Mouse (Mus musculus) liver, postnatal 0 days (tissue): ENCODE measurements around the gene Scly.

Experiments used
- CTCF ChIP-seq: sonication (generic); IDR thresholded peaks from 2 replicates; pipeline ENCODE4 v1.5.1; 2016; ENCODE audit warnings: antibody characterized with exemption, low read depth
- EP300 ChIP-seq: IDR thresholded peaks from 2 replicates; pipeline ENCODE4 v1.6.1; 2016; ENCODE audit warnings: antibody characterized with exemption, low read depth, mild to moderate bottlenecking

GRCm38 (mm10) chr1:91250415-91251147 is 47.6 kb upstream of the Scly start:
- TF ChIP-seq CTCF (no peak), EP300 (no peak)
